Mouse (Mus musculus): Measurements from ENCODE around the gene Cacna1b. TPM values are rescaled to one million over a fixed set of nuclear protein-coding genes. Genes with fewer than 3 reads are reported as not detected.

The Cacna1b gene
- polyA plus RNA-seq, 1 experiment from 2014 or later = 2.1 TPM

DNA sequence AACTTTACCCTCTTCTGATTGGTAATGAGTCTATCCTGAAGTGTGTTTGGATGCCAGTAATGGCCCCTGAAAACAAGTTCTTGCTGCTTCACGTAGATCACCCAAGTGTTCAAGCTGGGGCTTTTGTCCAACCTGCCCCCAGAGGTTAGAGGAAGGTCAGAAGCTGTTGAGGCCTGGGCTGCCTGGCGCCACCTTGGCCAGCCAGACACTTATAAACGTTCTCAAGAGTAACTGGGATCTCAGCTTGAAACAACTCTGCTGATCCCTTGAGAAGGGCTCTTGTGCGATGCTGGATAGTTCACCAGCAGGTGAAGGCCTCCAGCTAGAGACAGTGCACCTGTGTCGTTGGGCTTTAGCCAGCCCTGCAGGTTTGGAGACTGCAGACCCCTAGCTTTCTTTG lies 202.8 kb downstream of the Cacna1b start:
- no peak overlapping the region for H3K4me2 ChIP-seq (ENCODE audit: low read depth, low read length)
- ATAC-seq (replicated peaks; ENCODE audit: insufficient number of reproducible peaks, low FRiP score, low TSS enrichment, low read depth) = no peak
- H3K4me3 ChIP-seq (ENCODE audit: low read depth, low read length) = no peak overlapping the region
- no peaks in the 10 kb centered on the region for H3K4me1 ChIP-seq (ENCODE audit: control insufficient read depth, insufficient read depth, low read length)
- H3K27me3 ChIP-seq (ENCODE audit: control insufficient read depth, insufficient read depth, low read length) = no peaks in the 10 kb centered on the region
- H3K27ac ChIP-seq (replicated peaks; ENCODE audit: low read depth, low read length) = no peak overlapping the region
- H3K9me3 ChIP-seq (replicated peaks; ENCODE audit: control insufficient read depth, low read length) = no peaks in the 10 kb centered on the region
- WGBS = 74% methylated on average over 5 of the region's 5 CpGs
- DNase-seq (ENCODE audit: low spot score) = no peak
- no peaks in the 10 kb centered on the region for H3K36me3 ChIP-seq (replicated peaks; ENCODE audit: control insufficient read depth, insufficient read depth, low read depth, low read length)
- H3K9ac ChIP-seq (replicated peaks; ENCODE audit: low read length) = no peak overlapping the region

GRCm38 (mm10) chr2:24556347-24556746 lies 206.6 kb downstream of the Cacna1b start:
- no peaks in the 10 kb centered on the region for H3K27me3 ChIP-seq (ENCODE audit: control insufficient read depth, insufficient read depth, low read length)
- 79% methylated on average over 6 of the region's 6 CpGs for WGBS
- H3K36me3 ChIP-seq (replicated peaks; ENCODE audit: control insufficient read depth, insufficient read depth, low read depth, low read length) = no peaks in the 10 kb centered on the region
- no peak overlapping the region for H3K9ac ChIP-seq (replicated peaks; ENCODE audit: low read length)
- H3K4me2 ChIP-seq (ENCODE audit: low read depth, low read length) = no peak overlapping the region
- DNase-seq (ENCODE audit: low spot score) = no peak
- no peaks in the 10 kb centered on the region for H3K4me1 ChIP-seq (ENCODE audit: control insufficient read depth, insufficient read depth, low read length)
- no peaks in the 10 kb centered on the region for H3K9me3 ChIP-seq (replicated peaks; ENCODE audit: control insufficient read depth, low read length)
- H3K4me3 ChIP-seq (ENCODE audit: low read depth, low read length) = no peak overlapping the region
- no peak overlapping the region for H3K27ac ChIP-seq (replicated peaks; ENCODE audit: low read depth, low read length)
- no peak for ATAC-seq (replicated peaks; ENCODE audit: insufficient number of reproducible peaks, low FRiP score, low TSS enrichment, low read depth)

DNA sequence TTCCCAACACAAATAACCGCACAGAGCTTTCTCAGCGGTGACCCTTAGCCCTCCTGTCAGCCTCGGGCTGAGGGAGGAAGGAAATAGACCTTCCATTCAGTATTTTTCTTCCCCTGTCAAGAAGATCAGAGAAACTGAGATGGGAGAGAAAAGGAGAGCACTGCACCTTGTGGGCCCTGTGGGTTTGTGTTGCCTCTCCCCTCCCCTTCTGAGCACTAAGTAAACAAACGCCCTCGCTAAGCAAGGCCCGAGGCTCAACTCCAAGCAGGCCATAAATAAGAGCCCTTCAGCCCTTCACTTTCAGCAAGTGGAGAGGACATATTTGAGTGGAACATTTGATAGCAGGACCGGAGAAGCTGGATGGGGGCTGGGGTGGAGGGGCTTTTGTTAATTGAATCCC lies 209.0 kb downstream of the Cacna1b start:
- Histone ChIP-seq H3K9ac (replicated peaks; ENCODE audit: low read length) (no peak overlapping the region), H3K27me3 (ENCODE audit: control insufficient read depth, insufficient read depth, low read length) (no peaks in the 10 kb centered on the region), H3K36me3 (replicated peaks; ENCODE audit: control insufficient read depth, insufficient read depth, low read depth, low read length) (no peaks in the 10 kb centered on the region), H3K9me3 (replicated peaks; ENCODE audit: control insufficient read depth, low read length) (no peaks in the 10 kb centered on the region), H3K4me2 (ENCODE audit: low read depth, low read length) (no peak overlapping the region), H3K27ac (replicated peaks; ENCODE audit: low read depth, low read length) (no peak overlapping the region), H3K4me3 (ENCODE audit: low read depth, low read length) (no peak overlapping the region), H3K4me1 (ENCODE audit: control insufficient read depth, insufficient read depth, low read length) (no peaks in the 10 kb centered on the region)
- DNase-seq (ENCODE audit: low spot score) (no peak), ATAC-seq (replicated peaks; ENCODE audit: insufficient number of reproducible peaks, low FRiP score, low TSS enrichment, low read depth) (no peak)
- 8% methylated on average over 7 of the region's 7 CpGs for WGBS

Other genes starting within 250 kb of the Cacna1b start
- gene Ehmt1, start 156.5 kb upstream of the Cacna1b start, polyA plus RNA-seq (2014; fragmentation: Nextera tagmentation; extraction: Ambion mirVana) = 95.5 and 97.4 TPM in 2 replicates
- 10.7 and 15.9 TPM in 2 replicates for gene Arrdc1, start 172.1 kb upstream of the Cacna1b start, polyA plus RNA-seq (2014; fragmentation: Nextera tagmentation; extraction: Ambion mirVana)
- gene Zmynd19, start 186.6 kb upstream of the Cacna1b start, polyA plus RNA-seq (2014; fragmentation: Nextera tagmentation; extraction: Ambion mirVana) = 27.6 and 29.8 TPM in 2 replicates
- gene Dph7, start 199.2 kb upstream of the Cacna1b start, polyA plus RNA-seq (2014; fragmentation: Nextera tagmentation; extraction: Ambion mirVana) = 33.4 and 33.8 TPM in 2 replicates
- gene Mrpl41, start 211.9 kb upstream of the Cacna1b start, polyA plus RNA-seq (2014; fragmentation: Nextera tagmentation; extraction: Ambion mirVana) = 153 and 163 TPM in 2 replicates
- gene Pnpla7, start 212.9 kb upstream of the Cacna1b start, polyA plus RNA-seq (2014; fragmentation: Nextera tagmentation; extraction: Ambion mirVana) = 4.7 and 6.2 TPM in 2 replicates